Mouse (Mus musculus) 3T3-L1 (cell line): ENCODE measurements at regions not wholly inside any gene's neighbourhood (a gene's known extent, or its start where the extent isn't known, plus 50 kb on each side); places are given as distances from the start of the nearest gene placed in this dataset.

ENCODE experiments used
- DNase-seq: peaks from one replicate; pipeline ENCODE4 v3.0.0-alpha.2; 2015; ENCODE audit warnings: low read depth, low spot score

DNA sequence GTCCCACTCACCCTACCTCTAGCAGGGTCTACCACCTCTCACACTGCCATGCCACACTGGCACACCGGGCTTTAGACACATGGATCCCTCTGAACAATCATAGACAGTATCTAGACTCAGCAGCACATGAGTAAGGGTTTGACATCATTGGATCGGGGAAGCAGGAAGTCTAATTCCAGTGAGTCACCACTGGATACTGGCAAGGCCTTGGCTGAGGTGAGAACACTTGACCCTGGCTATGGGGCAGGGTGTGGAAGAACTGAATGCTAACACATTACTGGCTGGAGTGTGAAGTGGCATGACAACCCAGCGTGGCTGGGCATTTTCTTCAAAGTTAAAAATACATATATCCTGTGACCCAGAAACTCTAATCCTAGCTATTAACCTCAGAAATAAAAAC lies 114.4 kb downstream of the H2afy start:
- DNase-seq, result peak; percentile 86

DNA sequence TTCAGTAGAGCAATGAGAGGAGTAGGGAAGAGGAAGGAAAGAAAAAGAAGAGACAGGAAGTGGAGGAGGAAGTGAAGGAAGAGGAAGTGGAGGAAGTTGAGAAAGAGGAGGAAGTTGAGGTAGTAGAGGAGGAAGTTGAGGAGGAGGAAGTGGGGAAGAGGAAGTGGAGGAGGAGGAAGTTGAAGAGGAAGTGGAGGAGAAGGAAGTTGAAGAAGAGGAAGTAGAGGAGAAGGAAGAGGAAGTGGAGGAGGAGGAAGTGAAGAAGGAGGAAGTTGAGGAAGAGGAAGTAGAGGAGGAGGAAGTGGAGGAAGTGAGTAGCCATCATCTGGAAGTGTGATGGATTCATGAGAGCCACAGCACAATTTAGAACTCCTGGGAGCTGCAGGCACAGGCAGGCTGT lies 122.2 kb downstream of the H2afy start:
- DNase-seq, result no peak

DNA sequence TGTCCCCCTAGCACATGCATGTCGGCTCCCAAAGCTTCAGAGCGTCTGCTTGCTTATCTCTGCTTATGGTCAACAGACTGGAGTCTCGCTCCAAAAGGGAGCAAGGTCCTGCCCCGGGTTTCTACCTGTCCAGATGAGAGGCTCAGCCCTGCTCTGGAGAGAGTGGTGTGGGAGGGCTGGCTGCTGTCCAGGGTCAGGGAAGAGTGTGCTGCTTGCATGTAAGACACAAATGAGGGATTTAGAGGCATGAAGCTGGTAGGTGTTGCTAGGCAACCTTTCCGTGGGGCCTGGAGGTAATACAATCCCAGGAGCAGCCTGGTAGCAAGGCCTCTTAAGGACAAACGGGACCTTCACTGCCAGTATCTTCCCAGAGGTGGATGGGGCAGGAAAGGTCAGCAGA lies 125.7 kb downstream of the H2afy start:
- DNase-seq, result no peak

DNA sequence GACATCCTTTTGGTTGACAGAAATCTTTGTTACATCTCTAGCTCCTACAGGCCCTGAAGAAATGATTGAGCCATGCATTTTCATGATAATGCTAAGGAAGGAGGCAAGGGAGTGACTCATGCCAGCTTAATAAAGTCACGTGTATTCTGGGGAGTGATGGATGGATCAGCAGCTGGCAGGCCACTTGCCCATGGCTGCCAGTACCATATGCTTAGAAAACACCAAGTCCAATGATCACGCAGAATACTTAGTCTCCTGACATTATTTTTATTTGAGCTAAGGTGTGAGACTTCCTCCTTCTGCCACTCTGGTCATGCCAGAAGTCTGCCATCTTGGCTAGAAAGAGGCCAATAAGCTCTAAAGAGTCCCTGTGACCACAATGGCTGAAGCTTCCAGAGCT lies 129.3 kb downstream of the H2afy start:
- peak; percentile 59 for DNase-seq

DNA sequence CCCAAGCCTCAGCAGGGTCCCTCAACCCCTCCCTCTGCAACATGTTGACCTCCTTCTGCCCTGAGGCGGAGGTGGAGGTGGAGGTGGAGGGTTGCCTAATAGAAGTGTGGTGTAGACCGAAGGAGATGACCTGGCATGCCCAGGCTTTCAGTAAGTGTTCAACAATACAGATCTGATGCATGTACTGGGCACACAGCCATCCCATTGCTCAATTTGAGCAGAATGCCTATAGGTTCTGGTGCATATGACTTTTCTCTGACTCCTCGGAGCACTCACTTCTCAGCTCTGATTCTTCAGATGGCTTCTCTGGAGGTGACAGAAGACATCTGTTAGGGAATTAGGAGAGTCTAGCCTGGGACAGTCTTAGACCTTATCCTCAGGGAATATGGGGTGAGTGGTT lies 130.4 kb downstream of the H2afy start:
- DNase-seq, result peak; percentile 77

DNA sequence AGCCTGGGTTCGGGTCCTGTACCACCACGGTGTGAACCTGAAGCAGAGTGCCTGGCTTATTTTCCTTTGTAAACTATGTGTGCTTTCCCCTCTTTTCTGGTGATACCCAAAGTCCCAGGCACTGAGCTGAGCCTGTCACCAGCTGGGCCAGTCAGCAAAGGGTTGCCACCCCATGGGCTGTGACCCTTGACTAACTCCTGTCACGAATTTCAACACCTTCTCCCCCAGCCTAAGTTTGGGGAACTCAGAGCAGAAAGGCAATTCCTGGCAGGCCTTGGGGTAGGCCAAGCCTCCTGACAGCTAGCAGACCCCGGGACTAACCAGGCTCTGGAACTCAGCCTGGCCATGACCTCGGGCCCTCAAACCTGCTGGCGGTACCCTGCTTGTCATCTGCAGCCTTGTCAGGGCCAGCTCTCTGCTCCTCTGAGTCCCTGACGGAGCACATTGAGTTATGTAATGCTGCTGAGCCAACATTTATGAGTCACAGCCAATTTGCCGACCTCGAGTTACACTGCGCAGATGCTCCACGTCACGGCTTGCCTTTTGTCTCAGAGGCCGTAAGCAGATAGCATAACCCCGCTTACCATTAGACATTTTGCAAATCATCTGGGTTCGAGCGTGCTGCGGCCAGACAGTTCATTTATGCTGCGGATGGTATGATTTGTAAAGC lies 132.3 kb downstream of the H2afy start:
- DNase-seq, result peak; percentile 48

DNA sequence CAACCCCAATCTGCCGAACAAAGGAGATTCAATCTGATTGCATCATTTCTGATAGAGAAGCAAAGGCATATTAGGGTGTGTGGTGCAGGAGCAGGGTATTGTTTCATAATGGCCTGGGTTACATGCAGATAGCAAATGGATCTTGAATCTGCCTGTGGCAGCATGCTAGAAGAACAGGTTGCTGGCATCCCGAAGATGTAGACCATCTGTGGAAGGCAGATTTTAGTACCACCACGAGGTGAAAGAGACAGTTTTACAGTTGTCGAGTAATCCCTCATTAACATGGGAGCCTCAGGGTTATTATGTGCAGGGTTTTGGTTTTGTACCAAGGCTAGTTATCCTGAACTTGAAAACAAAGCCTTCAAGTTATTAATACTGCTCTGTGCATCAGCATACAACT lies 140.9 kb downstream of the H2afy start:
- no peak for DNase-seq

DNA sequence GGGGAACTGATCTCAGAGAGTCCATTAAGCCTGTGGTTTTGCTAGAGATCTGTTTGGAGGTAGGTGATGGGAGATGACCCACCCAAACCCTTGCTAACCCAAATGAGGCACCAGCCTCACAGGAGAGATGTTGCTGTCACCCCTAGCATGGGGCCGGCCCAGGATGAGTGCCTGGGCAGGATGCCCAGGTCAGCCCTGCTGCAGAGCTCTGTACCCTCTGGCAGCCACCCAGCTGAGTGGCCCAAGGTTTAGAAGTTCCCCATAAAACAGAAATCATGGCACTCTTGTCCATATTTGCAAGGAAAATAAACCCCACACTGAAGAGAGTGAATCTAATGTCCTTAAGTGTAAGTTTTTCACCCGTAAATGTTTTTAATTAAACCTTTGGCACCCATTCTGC lies 141.7 kb downstream of the H2afy start:
- DNase-seq, result peak; percentile 46

DNA sequence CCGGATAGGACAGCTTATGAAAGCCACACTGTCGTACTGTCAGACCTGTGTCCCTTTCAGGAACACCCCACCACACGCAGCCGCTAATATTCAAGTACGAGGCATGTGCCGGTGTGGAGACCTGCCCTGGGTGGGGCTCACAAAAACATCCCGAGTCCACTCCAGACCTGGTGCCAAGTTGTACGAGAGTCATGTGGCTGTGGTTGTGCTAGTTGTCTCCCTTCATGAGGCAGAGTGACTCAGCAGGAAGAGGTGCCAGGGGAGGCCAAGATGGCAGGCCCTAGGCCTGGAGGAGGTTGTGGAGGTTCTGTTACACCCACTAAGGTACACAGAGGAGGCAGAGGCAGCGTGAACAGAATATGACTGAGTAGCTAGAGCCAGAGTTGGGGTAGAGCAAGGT lies 143.5 kb downstream of the H2afy start:
- DNase-seq, result peak; percentile 74

DNA sequence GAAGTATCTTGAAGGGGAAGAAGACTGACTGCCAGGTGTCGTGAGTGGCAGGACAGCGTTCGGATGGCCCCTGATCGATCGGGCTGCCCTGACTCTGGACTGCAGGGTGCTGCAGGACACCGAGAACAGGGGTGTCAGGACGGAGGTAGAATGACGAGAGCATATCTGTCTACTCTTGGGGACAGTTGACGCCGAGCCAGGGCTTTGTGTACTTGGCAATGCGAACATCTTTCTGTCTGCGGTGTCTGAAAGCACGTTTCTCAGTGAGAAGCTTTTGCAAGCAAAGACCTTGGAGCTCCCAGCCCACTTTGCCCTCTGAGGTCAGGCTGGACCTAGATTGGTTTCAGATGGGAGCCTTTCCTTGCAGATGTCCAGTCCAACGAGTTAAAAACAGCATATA lies 144.9 kb downstream of the H2afy start:
- no peak for DNase-seq

DNA sequence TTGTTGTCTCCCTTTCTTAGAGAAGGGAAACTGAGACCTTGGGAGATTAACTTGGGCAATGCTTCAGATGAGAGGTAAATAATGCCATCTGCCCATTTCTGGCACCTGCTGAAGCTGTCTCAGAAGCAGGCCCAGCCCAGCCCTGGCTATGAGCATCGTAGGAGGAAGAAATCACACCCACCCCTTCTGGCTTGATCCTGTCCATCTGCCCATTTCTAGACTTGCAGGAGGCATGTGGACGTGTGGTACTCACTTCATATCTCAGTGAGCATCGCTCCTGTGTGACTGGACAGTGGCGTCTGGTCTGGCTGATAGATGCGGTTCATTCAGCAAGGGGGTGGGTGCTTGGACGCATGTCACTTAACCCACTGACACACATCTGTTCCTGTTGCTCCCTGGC lies 146.0 kb downstream of the H2afy start:
- DNase-seq, result no peak

DNA sequence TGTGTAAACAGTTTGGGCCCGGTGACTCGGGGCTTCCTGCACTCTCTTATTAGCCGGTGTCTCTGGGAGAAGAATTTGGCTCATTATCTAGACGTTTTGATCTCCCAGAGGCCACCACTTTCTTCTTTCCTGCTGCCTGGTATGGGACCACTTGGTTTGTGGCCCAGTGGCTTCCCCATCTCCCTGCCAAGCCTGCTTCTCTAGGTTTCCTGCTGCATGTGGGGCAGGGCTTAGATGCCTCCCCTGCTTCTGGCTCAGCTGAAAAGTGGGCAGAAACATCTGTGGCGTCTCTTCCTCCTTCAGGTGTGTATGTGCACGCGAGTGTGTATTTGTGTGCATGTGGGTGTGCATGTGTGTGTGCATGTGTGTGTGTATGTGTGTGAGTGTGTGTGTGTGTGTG lies 146.8 kb downstream of the H2afy start:
- DNase-seq, result no peak

DNA sequence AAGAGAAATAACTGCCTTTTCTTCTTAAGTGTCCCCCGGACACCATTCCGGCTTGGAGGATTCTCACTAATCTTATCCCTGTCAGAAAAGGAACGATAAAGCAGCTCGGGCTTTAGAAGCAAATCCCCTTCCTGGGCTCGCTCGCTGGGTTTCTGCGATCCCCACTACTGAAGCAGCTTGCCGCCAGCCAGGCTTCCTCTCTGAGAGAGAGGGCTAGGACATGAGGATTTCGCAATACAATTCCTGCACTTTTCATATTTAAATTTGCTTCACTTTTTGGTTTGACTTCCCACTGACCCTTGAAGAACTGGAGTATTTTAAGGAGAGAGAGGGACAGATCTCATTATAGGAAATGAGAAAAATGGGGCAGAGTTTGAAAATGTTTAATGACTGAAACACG lies 149.4 kb upstream of the Pitx1 start:
- DNase-seq, result no peak

DNA sequence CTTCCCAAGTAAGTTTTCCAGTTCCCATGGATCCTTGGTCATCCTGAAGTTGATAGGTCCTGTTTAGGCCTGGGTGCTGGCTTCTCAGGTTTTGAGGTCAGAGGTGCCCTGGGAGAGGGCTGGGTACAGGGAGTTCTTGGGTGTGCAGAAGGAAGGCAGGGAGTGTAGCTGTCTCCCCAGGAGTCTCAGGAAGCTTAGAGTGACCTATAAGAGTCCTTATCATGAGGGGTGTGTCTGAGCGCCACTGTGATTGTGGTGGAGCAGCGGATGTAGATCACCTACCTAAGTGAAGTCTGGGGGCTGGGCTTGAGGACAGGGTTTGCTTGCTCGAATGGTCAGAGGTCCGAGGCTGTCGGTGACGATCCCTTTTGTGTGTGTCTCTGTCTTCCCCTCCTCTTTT lies 148.8 kb upstream of the Pitx1 start:
- DNase-seq, result no peak

DNA sequence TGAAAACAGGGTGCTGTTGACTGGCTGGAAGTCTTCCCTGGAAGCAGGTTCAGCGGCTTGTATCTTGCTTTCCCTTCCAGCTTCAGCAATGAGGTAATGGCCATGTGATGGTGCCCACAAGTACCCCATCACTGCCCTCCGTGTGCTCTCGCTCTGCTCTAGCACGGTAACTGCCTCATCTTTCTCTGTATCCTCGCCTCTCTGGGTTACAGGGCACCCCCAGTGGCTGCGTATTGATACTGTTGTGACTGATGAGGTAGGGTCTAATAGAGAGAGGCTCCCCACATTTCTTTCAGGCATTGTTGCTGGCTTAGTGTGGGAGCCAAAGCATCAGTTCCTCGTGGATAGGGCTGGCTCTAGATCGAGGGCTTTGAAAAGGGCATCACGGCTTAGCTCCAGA lies 147.9 kb upstream of the Pitx1 start:
- DNase-seq, result no peak

DNA sequence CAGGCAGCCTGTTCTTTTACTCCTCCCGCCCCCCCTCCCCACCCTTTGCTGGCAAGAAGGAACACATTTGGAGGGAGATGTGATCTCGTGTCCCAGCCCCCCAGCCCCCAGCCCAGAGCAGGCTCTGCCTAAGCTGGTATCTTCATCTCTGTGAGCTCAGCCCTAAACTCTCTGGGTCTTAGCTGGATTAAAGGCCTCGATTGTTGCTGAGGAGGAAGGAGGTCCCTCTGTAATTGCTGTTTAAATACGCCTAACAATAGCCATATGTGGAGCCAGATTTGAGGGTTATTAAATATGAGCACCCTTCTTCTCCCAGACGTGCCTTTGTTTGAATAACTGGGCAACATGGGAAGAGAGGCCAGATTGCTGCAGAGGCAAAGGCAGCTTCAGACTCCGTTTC lies 145.0 kb upstream of the Pitx1 start:
- DNase-seq, result no peak

DNA sequence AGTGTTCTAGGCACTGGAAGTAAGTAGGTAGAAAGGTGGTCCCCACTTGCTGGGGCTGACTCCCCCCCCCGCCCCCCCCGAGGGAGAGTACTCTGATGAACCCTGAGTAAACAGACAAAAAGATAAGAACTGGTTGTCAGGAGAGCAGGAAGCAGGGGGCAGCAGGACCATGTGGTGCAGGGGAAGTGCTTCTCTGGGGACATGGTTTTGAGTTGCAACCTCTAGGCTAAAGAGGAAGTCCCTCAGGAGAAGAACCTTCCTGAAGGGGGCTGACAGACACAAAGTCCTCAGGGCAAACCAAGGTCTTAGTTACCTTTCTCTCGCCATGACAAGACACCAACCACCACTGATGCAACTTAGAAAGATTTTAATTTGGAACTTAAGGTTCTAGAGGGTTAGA lies 141.9 kb upstream of the Pitx1 start:
- DNase-seq, result no peak

DNA sequence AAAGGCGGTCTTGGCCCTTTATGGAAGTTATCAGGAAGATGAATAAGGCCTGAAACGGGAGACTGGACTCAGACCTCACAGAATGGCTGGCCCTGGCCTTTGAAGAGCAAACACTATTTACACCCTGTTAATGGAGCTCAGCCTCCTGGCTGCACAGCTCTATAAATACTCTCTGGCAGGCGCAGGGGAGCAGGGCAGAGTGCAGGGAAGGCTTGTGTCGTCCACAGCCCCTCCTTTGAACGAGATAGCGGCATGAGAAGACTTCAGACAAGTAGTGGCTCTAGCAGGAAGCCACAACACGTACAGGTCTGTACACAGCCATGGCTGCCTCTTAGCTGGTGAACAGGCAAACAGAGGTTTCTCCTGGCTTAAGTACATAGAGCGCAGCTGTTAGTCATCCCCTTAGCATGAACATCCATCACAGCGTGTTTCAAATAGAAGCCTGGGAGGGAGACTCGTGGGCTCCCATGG lies 141.0 kb upstream of the Pitx1 start:
- peak; percentile 53 for DNase-seq

DNA sequence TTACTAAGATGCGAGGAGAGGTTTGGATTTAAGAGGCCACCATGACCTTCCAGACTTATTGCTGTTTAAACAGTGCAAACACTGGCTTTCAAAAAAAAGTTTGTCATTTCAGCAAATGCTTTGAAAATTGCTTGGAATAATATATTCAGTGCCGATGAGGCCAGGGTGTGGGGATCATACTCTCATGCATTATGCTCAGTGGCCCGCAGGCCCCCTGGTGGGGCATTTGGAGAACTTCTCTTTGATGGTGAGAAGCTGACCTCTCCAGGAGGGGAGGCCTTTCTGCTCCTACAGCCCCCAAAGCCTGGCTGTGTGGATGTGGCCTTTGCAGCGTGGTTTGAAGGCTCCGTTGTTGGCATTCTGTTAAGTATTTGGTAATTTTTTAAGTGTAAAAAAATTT lies 138.1 kb upstream of the Pitx1 start:
- DNase-seq, result peak; percentile 40

DNA sequence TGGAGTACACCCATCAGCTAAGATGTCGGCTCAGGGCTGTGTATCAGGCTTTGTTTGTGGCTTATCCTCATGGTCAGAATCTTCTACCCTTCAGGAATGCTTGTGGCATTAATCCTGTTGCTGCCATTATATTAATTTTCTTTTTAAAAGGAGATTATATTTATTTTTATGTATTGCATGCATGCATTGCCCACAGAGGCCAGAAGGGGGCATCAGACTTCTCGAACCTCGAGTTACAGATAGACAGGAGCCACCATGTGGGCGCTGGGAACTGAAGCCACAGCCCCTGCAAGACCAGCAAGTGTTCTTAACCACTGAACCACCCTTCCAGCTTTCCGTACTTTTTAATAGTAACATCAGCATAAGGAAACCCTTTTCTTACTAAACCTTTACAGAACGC lies 134.7 kb upstream of the Pitx1 start:
- no peak for DNase-seq

DNA sequence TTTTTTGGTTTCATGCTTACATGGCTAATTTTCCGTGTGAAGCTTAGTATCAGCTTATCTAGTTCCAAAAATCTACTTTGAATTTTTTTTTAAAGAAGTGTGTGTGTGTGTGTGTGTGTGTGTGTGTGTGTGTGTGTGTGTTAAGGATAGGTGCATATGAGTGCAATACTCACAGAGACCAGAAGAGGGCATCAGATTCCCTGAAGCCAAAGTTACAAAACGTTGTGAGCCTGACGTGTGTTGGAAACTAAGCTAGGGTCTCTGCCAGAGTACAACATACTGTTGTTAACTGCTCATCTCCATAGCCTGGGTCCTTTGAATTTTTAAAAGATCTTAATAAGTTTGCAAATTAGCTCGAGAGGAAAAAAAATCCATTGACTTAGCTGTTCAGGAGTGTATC lies 133.5 kb upstream of the Pitx1 start:
- no peak for DNase-seq

DNA sequence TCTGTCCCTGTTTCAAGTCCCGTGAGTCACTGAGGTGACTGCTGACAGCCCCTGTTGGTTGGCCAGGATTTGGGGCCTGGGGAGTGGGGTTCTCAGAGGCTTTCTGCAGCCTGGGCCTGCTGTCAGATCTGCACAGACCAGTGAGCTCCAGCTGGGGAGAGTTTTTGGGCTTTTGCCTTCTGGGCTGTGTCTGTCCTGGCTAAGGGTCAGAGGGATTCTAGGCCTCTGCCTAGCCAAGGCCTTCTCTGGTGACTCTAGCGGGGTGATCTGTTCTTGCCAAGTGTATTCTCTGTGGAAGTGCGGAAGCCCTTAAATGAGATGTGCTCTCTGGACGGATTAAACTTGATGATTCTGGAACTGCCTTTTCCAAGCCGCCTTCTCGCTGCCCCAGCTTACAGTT lies 131.2 kb upstream of the Pitx1 start:
- DNase-seq, result no peak

DNA sequence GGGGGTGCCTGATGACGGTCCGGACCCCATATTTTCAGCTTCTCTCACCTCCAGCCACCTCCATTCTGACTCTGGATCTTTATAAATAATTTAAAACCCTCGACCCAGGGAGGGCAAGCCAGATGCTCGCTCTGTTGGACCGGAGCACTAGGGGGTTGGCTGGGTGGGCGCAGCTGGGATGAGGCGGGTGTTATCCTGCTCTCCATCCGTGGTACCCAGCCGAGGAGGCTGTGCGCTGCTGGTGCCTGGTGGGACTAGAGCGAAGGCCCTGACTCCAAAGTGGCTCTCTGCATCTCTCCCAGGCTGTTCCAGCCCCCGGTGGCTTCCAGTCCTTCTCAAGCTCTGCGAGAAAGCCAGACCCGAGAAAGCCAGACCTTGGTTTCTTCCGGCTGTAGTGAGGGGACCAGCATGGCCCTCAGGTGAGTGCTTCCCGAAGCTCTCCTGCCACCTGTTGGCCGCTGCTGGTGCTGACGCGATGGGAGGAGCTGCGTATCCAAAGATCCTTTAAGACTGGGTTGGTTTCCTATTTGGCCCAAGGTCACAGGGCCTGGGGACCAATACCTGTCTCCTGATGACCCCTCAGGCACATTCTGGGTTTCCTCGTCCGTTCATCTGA lies 127.1 kb upstream of the Pitx1 start:
- DNase-seq, result peak; percentile 61
